Mouse (Mus musculus) hindbrain, embryonic 11.5 days (tissue): ENCODE results near the gene Gm17606. TPM values are rescaled to one million over a fixed set of nuclear protein-coding genes. Genes with fewer than 3 reads are reported as not detected.

Experiments used
- ATAC-seq: fragments of 200-750 bp; cut with Nextera tagmentation; 2 replicates; pipeline ENCODE4 v1.8.0; 2017; ENCODE audit warnings: mild to moderate bottlenecking, moderate TSS enrichment, moderate library complexity; ENCODE audit not compliant: low FRiP score
- DNase-seq: peaks from one replicate; pipeline ENCODE4 v3.0.0-alpha.2; 2015; ENCODE audit warnings: low spot score
- H3K27ac ChIP-seq: fragments of 300-500 bp; sonication (generic); 2 replicates; pipeline ENCODE4 v1.5.1; 2014; ENCODE audit warnings: mild to moderate bottlenecking, low read depth, low read length
- H3K27me3 ChIP-seq: fragments of 300-500 bp; sonication (generic); 2 replicates; pipeline ENCODE4 v1.6.1; 2014; ENCODE audit warnings: mild to moderate bottlenecking, low read length, moderate library complexity, mixed read lengths; ENCODE audit not compliant: control insufficient read depth, insufficient read depth
- H3K36me3 ChIP-seq: fragments of 300-500 bp; sonication (generic); 2 replicates; pipeline ENCODE4 v1.6.1; 2014; ENCODE audit warnings: mild to moderate bottlenecking, low read length, moderate library complexity, mixed read lengths; ENCODE audit not compliant: control insufficient read depth, insufficient read depth
- H3K4me1 ChIP-seq: fragments of 300-500 bp; sonication (generic); replicated peaks from 2 replicates; pipeline ENCODE4 v1.6.1; 2014; ENCODE audit warnings: low read length, mixed read lengths; ENCODE audit not compliant: control insufficient read depth, insufficient read depth
- H3K4me2 ChIP-seq: fragments of 300-500 bp; sonication (generic); replicated peaks from 2 replicates; pipeline ENCODE4 v1.6.1; 2014; ENCODE audit warnings: mild to moderate bottlenecking, low read depth, low read length
- H3K4me3 ChIP-seq: fragments of 300-500 bp; sonication (generic); 2 replicates; pipeline ENCODE4 v1.5.1; 2014; ENCODE audit warnings: low read depth, low read length
- H3K9ac ChIP-seq: fragments of 300-500 bp; sonication (generic); 2 replicates; pipeline ENCODE4 v1.6.1; 2014; ENCODE audit warnings: low read depth, low read length
- H3K9me3 ChIP-seq: fragments of 300-500 bp; sonication (generic); 2 replicates; pipeline ENCODE4 v1.6.1; 2016; ENCODE audit warnings: low read length; ENCODE audit not compliant: control insufficient read depth
- WGBS: fragments of 180-500 bp; shearing (Covaris S2); extraction: QIAGEN DNeasy Blood & Tissue Kit; methylation state at CpG from one replicate; pipeline ENCODE4 v1.1.7; 2014; 5-methylcytosine and 5-hydroxymethylcytosine counted together
- polyA plus RNA-seq: library from polyadenylated mRNA; unstranded; fragments of >200 nt; fragmentation: Nextera tagmentation; extraction: Ambion mirVana; gene quantifications from 2 replicates; pipeline ENCODE4 v1.2.1, GENCODE M21; 2014

The Gm17606 gene
- polyA plus RNA-seq, 1 experiment from 2014 or later = not detected

GRCm38 (mm10) chr14:54652787-54653186, 12.0 kb downstream of the Gm17606 start:
- 0% methylated on average over 7 of the region's 7 CpGs for WGBS
- H3K9ac ChIP-seq = peak overlapping the region; percentile 88
- peak overlapping the region; percentile 65 for H3K4me3 ChIP-seq
- no peak for ATAC-seq
- peak overlapping the region; percentile 64 for H3K4me2 ChIP-seq
- peaks cover 5% of the 10 kb centered on the region; the same call in 1 of the 2 replicates for H3K4me1 ChIP-seq
- no peaks in the 10 kb centered on the region for H3K27me3 ChIP-seq
- H3K36me3 ChIP-seq = peaks cover 17% of the 10 kb centered on the region
- H3K9me3 ChIP-seq = no peaks in the 10 kb centered on the region
- H3K27ac ChIP-seq = peak overlapping the region; percentile 82
- DNase-seq = peak; percentile 32

- WGBS = 2% methylated on average over 12 of the region's 12 CpGs
- Histone ChIP-seq H3K9me3 (no peaks in the 10 kb centered on the region), H3K4me3 (peak overlapping the region; percentile 65), H3K9ac (peak overlapping the region; percentile 88), H3K27me3 (no peaks in the 10 kb centered on the region), H3K27ac (peak overlapping the region; percentile 82), H3K4me2 (peak overlapping the region; percentile 64), H3K4me1 (peaks cover 5% of the 10 kb centered on the region; the same call in 1 of the 2 replicates), H3K36me3 (peaks cover 17% of the 10 kb centered on the region)
- ATAC-seq (peak; percentile 84), DNase-seq (peak; percentile 90)
Observed at GRCm38 (mm10) chr14:54653496-54653895, 12.7 kb downstream of the Gm17606 start.

- Histone ChIP-seq H3K27me3 (no peaks in the 10 kb centered on the region), H3K4me2 (no peak overlapping the region), H3K27ac (no peak overlapping the region), H3K4me1 (no peaks in the 10 kb centered on the region), H3K4me3 (no peak overlapping the region), H3K9ac (no peak overlapping the region), H3K9me3 (no peaks in the 10 kb centered on the region), H3K36me3 (peaks cover 26% of the 10 kb centered on the region)
- DNase-seq = no peak
- no peak for ATAC-seq
- WGBS = 94% methylated on average over 2 of the region's 2 CpGs
Observed at GRCm38 (mm10) chr14:54660009-54660408, 19.3 kb downstream of the Gm17606 start.

GRCm38 (mm10) chr14:54664477-54665222, 23.9 kb downstream of the Gm17606 start:
- ATAC-seq (no peak), DNase-seq (no peak)
- Histone ChIP-seq H3K4me2 (no peak overlapping the region), H3K27ac (no peak overlapping the region), H3K4me1 (no peaks in the 10 kb centered on the region), H3K9me3 (no peaks in the 10 kb centered on the region), H3K27me3 (no peaks in the 10 kb centered on the region), H3K9ac (no peak overlapping the region), H3K4me3 (no peak overlapping the region), H3K36me3 (peaks cover 26% of the 10 kb centered on the region)
- WGBS = 88% methylated on average over 10 of the region's 10 CpGs

GRCm38 (mm10) chr14:54669381-54669780, 28.6 kb downstream of the Gm17606 start:
- Histone ChIP-seq H3K9ac (no peak overlapping the region), H3K27ac (no peak overlapping the region), H3K27me3 (no peaks in the 10 kb centered on the region), H3K4me2 (no peak overlapping the region), H3K36me3 (peaks cover 9% of the 10 kb centered on the region; the same call in 1 of the 2 replicates), H3K4me1 (no peaks in the 10 kb centered on the region), H3K9me3 (no peaks in the 10 kb centered on the region), H3K4me3 (no peak overlapping the region)
- 90% methylated on average over 4 of the region's 4 CpGs for WGBS
- DNase-seq (peak; percentile 59), ATAC-seq (no peak)

GRCm38 (mm10) chr14:54674317-54674716, 33.6 kb downstream of the Gm17606 start:
- Histone ChIP-seq H3K4me3 (no peak overlapping the region), H3K9ac (no peak overlapping the region), H3K9me3 (no peaks in the 10 kb centered on the region), H3K36me3 (0 out of 2 replicates have a peak, but pooled peaks cover 2% of the 10 kb centered on the region), H3K4me1 (no peaks in the 10 kb centered on the region), H3K27me3 (no peaks in the 10 kb centered on the region), H3K27ac (no peak overlapping the region), H3K4me2 (no peak overlapping the region)
- no peak for ATAC-seq
- WGBS = 87% methylated on average over 2 of the region's 2 CpGs
- no peak for DNase-seq

GRCm38 (mm10) chr14:54676290-54676689, 35.5 kb downstream of the Gm17606 start:
- H3K36me3 ChIP-seq = 0 out of 2 replicates have a peak, but pooled peaks cover 2% of the 10 kb centered on the region
- 96% methylated on average over 5 of the region's 5 CpGs for WGBS
- ATAC-seq = no peak

GRCm38 (mm10) chr14:54678657-54679304, 38.0 kb downstream of the Gm17606 start:
- Histone ChIP-seq H3K9me3 (no peaks in the 10 kb centered on the region), H3K27ac (no peak overlapping the region), H3K4me3 (no peak overlapping the region), H3K27me3 (no peaks in the 10 kb centered on the region), H3K36me3 (no peaks in the 10 kb centered on the region), H3K4me1 (no peaks in the 10 kb centered on the region), H3K4me2 (no peak overlapping the region), H3K9ac (no peak overlapping the region)
- 86% methylated on average over 16 of the region's 16 CpGs for whole genome bisulfite sequencing
- DNase-seq (no peak), ATAC-seq (no peak)

More at GRCm38 (mm10) chr14:54676290-54676689, 35.5 kb downstream of the Gm17606 start:
- no peak overlapping the region for H3K4me2 ChIP-seq
- no peaks in the 10 kb centered on the region for H3K4me1 ChIP-seq
- no peak overlapping the region for H3K27ac ChIP-seq
- no peaks in the 10 kb centered on the region for H3K27me3 ChIP-seq
- H3K9me3 ChIP-seq = no peaks in the 10 kb centered on the region
- no peak overlapping the region for H3K9ac ChIP-seq
- no peak overlapping the region for H3K4me3 ChIP-seq
- no peak for DNase-seq
